Mouse (Mus musculus) liver, postnatal 0 days (tissue): Measurements from ENCODE around the gene Cacna1a. TPM values are rescaled to one million over a fixed set of nuclear protein-coding genes. Genes with fewer than 3 reads are reported as not detected.
A peak's percentile ranks its signal among the peaks of the same experiment; 100 is the strongest.

Experiments used
- ATAC-seq: fragments of 200-750 bp; cut with Nextera tagmentation; 2 replicates; pipeline ENCODE4 v1.8.0; 2017; ENCODE audit warnings: mild to moderate bottlenecking, moderate library complexity
- DNase-seq: peaks from one replicate; pipeline ENCODE4 v3.0.0-alpha.2; 2016
- H3K27ac ChIP-seq: fragments of 300-500 bp; sonication (generic); 2 replicates; pipeline ENCODE4 v1.5.1; 2014; ENCODE audit warnings: antibody characterized with exemption, moderate library complexity, mild to moderate bottlenecking, low read depth
- H3K27me3 ChIP-seq: fragments of 300-500 bp; sonication (generic); 2 replicates; pipeline ENCODE4 v1.6.1; 2014; ENCODE audit warnings: low read length, control low read depth, mixed read lengths; ENCODE audit not compliant: insufficient read depth
- H3K36me3 ChIP-seq: fragments of 300-500 bp; sonication (generic); replicated peaks from 2 replicates; pipeline ENCODE4 v1.6.1; 2014; ENCODE audit warnings: mild to moderate bottlenecking, control low read depth, low read length, moderate library complexity, mixed read lengths; ENCODE audit not compliant: insufficient read depth
- H3K4me1 ChIP-seq: fragments of 300-500 bp; sonication (generic); 2 replicates; pipeline ENCODE4 v1.6.1; 2014; ENCODE audit warnings: antibody characterized with exemption, mild to moderate bottlenecking, control low read depth; ENCODE audit not compliant: insufficient read depth
- H3K4me2 ChIP-seq: fragments of 300-500 bp; sonication (generic); 2 replicates; pipeline ENCODE4 v1.6.1; 2014; ENCODE audit warnings: low read depth, mild to moderate bottlenecking, low read length, moderate library complexity, mixed read lengths
- H3K4me3 ChIP-seq: fragments of 300-500 bp; sonication (generic); 2 replicates; pipeline ENCODE4 v1.5.1; 2014; ENCODE audit warnings: low read depth, low read length
- H3K9ac ChIP-seq: fragments of 300-500 bp; sonication (generic); replicated peaks from 2 replicates; pipeline ENCODE4 v1.6.1; 2014; ENCODE audit warnings: mild to moderate bottlenecking, moderate library complexity
- H3K9me3 ChIP-seq: fragments of 300-500 bp; sonication (generic); 2 replicates; pipeline ENCODE4 v1.6.1; 2016; ENCODE audit warnings: mild to moderate bottlenecking, control low read depth, low read length, mixed read lengths
- CTCF ChIP-seq: sonication (generic); IDR thresholded peaks from 2 replicates; pipeline ENCODE4 v1.5.1; 2016; ENCODE audit warnings: antibody characterized with exemption, low read depth
- EP300 ChIP-seq: IDR thresholded peaks from 2 replicates; pipeline ENCODE4 v1.6.1; 2016; ENCODE audit warnings: antibody characterized with exemption, low read depth, mild to moderate bottlenecking
- WGBS: fragments of 180-500 bp; shearing (Covaris S2); extraction: QIAGEN DNeasy Blood & Tissue Kit; methylation state at CpG from one replicate; pipeline ENCODE4 v1.1.7; 2014; ENCODE audit not compliant: insufficient replicate concordance; 5-methylcytosine and 5-hydroxymethylcytosine counted together
- polyA plus RNA-seq: library from polyadenylated mRNA; unstranded; fragments of >200 nt; fragmentation: Nextera tagmentation; extraction: Ambion mirVana; gene quantifications from 2 replicates; pipeline ENCODE4 v1.2.1, GENCODE M21; 2015

Gene Cacna1a
- polyA plus RNA-seq, 1 experiment from 2014 or later: 0.49 TPM

DNA sequence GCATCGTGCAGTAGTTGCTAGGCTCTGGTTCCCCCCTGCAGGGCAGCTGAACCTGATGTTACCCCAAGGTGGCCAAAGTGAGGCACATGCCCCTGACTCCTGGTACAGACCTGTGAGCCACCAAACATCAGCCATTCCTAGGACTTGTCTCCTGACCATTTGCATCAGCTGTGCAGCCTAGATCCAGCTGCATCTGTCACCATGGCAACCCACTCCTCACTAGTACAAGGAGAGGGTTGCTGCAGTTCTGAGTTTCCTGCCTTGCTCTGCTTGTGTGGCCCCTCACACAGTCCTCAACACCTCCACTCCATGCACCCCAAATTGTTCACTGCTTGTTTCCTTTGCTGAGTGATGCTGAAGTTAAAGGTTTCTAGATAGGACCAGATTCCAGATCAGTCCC lies 175.8 kb downstream of the Cacna1a start:
- TF ChIP-seq EP300: no peak
- TF ChIP-seq CTCF: no peak
- H3K4me2 ChIP-seq: no peak overlapping the region
- no peak overlapping the region for H3K9ac ChIP-seq
- H3K4me3 ChIP-seq: no peak overlapping the region
- H3K36me3 ChIP-seq: no peaks in the 10 kb centered on the region
- no peak overlapping the region for H3K27ac ChIP-seq
- peaks cover 6% of the 10 kb centered on the region; the same call in 1 of the 2 replicates for H3K4me1 ChIP-seq
- ATAC-seq (no peak), DNase-seq (no peak)
- no peaks in the 10 kb centered on the region for H3K9me3 ChIP-seq
- H3K27me3 ChIP-seq: peaks cover 15% of the 10 kb centered on the region
- 70% methylated on average over 1 of the region's 1 CpGs for WGBS

DNA sequence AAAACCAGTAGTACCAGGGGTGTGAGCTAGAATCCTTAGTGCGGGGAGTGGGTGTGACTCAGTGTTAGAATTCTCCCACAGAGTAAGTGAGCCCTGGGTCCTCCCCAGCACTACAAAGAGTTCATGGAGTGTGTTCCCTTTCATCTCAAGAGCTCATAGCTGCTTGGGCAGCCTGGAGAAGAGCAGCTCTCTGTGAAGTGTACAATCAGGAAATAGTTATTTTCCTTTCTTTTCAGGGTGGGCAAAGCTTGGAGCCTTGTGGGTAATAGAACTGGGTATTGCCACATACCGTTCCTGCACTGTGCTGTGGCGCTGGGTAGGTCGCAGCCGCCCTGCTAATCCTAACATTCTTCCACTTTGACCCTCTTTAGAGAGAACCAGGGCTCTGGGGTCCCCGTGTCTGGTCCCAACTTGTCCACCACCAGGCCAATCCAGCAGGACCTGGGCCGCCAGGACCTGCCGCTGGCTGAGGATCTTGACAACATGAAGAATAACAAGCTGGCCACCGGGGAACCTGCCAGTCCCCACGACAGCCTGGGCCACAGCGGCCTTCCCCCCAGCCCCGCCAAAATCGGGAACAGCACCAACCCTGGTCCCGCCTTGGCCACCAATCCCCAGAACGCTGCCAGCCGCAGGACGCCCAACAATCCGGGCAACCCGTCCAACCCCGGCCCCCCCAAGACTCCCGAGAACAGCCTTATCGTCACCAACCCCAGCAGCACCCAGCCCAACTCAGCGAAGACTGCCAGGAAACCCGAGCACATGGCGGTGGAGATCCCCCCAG lies 177.5 kb downstream of the Cacna1a start:
- Histone ChIP-seq H3K9ac (no peak overlapping the region), H3K9me3 (no peaks in the 10 kb centered on the region), H3K36me3 (no peaks in the 10 kb centered on the region), H3K4me3 (no peak overlapping the region), H3K27ac (no peak overlapping the region), H3K4me2 (no peak overlapping the region), H3K27me3 (peaks cover 5% of the 10 kb centered on the region; the same call in 1 of the 2 replicates), H3K4me1 (peaks cover 6% of the 10 kb centered on the region; the same call in 1 of the 2 replicates)
- 61% methylated on average over 25 of the region's 25 CpGs for WGBS
- no peak for TF ChIP-seq CTCF
- TF ChIP-seq EP300: no peak
- DNase-seq (no peak), ATAC-seq (no peak)

DNA sequence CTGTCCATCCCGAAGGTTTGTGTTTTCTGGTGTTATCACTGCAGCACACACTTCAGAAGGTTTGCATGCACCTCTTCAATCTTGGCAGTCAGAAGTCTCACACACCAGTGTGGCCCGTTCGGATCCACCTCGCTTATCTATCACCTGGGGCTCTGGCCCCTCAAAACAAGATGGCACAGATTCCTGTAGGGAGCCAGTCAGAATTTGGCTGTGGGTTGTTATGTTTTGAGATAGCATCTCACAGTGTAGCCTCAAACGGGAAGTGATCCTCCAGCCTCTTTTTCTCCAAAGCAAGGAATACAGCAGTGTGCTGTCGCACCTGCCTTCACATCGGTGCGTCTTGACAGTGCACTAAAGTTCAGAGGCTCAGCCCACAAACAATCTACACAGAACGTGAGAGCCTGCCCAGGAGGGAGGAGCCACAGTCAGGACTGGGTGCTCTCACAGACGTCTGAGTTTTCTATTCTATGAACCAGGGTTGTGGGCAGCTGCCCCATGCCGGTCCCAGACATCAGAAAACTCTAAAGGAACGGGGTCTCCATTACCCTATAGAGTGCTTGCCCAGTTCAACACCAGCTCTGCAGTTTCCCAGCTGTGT lies 178.7 kb downstream of the Cacna1a start:
- H3K4me2 ChIP-seq: no peak overlapping the region; the same call in 1 of the 2 replicates
- no peaks in the 10 kb centered on the region for H3K9me3 ChIP-seq
- H3K4me1 ChIP-seq: peaks cover 6% of the 10 kb centered on the region; the same call in 1 of the 2 replicates
- DNase-seq (no peak), ATAC-seq (no peak)
- no peaks in the 10 kb centered on the region for H3K36me3 ChIP-seq
- H3K27me3 ChIP-seq: peaks cover 5% of the 10 kb centered on the region; the same call in 1 of the 2 replicates
- no peak overlapping the region for H3K4me3 ChIP-seq
- no peak for TF ChIP-seq CTCF
- TF ChIP-seq EP300: no peak
- 45% methylated on average over 12 of the region's 12 CpGs for WGBS
- H3K9ac ChIP-seq: no peak overlapping the region
- no peak overlapping the region for H3K27ac ChIP-seq

DNA sequence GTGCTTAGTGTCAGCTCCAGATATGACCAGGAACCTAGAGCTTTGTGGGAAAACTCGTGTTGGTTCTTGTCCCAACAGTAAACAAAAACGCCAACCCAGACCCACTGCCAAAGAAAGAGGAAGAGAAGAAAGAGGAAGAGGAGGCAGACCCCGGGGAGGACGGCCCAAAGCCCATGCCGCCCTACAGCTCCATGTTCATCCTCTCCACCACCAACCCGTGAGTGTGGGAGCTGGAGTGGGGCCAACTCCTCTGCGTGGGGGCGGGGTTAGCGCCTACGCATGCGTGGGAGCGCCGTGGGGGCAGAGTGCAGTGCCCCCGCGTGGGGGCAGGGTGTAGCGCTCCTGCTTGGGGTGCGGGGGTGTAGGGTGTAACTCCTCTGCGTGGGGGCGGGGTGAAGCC lies 179.3 kb downstream of the Cacna1a start:
- Histone ChIP-seq H3K9ac (no peak overlapping the region), H3K27me3 (peaks cover 5% of the 10 kb centered on the region; the same call in 1 of the 2 replicates), H3K9me3 (no peaks in the 10 kb centered on the region), H3K4me1 (peaks cover 6% of the 10 kb centered on the region; the same call in 1 of the 2 replicates), H3K4me2 (peak overlapping the region; percentile 49), H3K4me3 (no peak overlapping the region), H3K36me3 (no peaks in the 10 kb centered on the region), H3K27ac (no peak overlapping the region)
- DNase-seq: peak; percentile 61
- WGBS: 34% methylated on average over 19 of the region's 19 CpGs
- TF ChIP-seq CTCF (peak; percentile 42), EP300 (no peak)
- ATAC-seq: peak; percentile 23; the same call in 1 of the 2 replicates

DNA sequence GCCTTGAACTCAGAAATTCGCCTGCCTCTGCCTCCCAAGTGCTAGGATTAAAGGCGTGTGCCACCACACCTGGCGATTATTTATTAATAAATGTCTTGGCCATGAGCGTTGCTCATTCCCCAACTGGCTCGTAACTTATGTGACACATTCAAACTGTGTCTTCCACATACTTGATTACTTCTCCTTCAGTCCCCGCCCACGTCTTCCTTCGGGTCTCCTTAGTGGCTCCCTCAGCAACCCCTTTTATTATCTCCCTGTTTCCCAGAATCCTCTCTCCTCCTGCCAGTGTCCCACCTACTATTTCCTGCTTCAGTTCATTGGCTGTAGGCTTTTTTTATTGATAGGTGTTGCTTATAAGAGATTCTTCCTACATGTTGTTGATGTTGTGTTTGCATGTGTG lies 180.5 kb downstream of the Cacna1a start:
- TF ChIP-seq CTCF (no peak), EP300 (no peak)
- Histone ChIP-seq H3K36me3 (no peaks in the 10 kb centered on the region), H3K4me1 (peaks cover 6% of the 10 kb centered on the region; the same call in 1 of the 2 replicates), H3K4me2 (no peak overlapping the region), H3K9me3 (no peaks in the 10 kb centered on the region), H3K9ac (no peak overlapping the region), H3K4me3 (no peak overlapping the region), H3K27me3 (peaks cover 5% of the 10 kb centered on the region; the same call in 1 of the 2 replicates), H3K27ac (no peak overlapping the region)
- 71% methylated on average over 8 of the region's 8 CpGs for WGBS
- DNase-seq (no peak), ATAC-seq (no peak)

DNA sequence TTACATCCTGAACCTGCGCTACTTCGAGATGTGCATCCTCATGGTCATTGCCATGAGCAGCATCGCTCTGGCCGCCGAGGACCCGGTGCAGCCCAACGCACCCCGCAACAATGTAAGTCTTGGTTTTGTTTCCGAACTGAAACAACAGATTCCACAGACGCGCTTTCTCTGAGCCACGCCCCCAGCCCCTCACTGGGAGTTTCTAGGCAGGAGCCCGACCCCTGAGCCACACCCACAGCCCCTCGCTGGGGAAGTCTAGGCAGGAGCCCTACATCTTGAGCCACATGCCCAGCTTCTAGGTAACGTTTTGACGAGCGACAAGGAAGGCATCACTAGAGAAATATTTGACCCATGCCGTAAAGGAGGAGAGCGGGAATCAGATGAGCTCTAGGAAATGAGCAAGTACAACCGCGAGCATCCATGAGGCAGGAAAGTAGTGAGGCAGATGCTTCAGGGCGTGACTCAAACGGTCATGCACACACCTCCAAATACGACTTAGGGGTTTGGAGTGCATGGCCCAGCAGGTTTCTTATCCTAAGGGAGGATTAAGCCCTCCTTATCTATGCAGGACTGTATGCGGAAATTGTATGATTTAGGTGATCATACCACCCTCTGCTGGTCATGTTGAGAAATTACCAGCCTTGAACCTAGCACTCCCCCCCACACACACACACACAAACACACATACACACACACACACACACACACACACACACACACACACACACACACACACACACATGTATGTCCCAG lies 181.9 kb downstream of the Cacna1a start:
- H3K9ac ChIP-seq: no peak overlapping the region
- peaks cover 6% of the 10 kb centered on the region; the same call in 1 of the 2 replicates for H3K4me1 ChIP-seq
- H3K27ac ChIP-seq: no peak overlapping the region
- no peak overlapping the region for H3K4me3 ChIP-seq
- no peak overlapping the region for H3K4me2 ChIP-seq
- no peak for DNase-seq
- no peaks in the 10 kb centered on the region for H3K36me3 ChIP-seq
- no peak for ATAC-seq
- TF ChIP-seq CTCF: peak; percentile 64
- no peak for TF ChIP-seq EP300
- 38% methylated on average over 25 of the region's 25 CpGs for WGBS
- H3K9me3 ChIP-seq: no peaks in the 10 kb centered on the region
- peaks cover 5% of the 10 kb centered on the region; the same call in 1 of the 2 replicates for H3K27me3 ChIP-seq
